Mouse (Mus musculus): ENCODE measurements at regions not wholly inside any gene's neighbourhood (a gene's known extent, or its start where the extent isn't known, plus 50 kb on each side); places are given as distances from the start of the nearest gene placed in this dataset.
"Not testable (repeated sequence)": the region's sequence is repeated elsewhere in the genome, so short reads cannot be mapped to it uniquely, and the experiment has no call there.

DNA sequence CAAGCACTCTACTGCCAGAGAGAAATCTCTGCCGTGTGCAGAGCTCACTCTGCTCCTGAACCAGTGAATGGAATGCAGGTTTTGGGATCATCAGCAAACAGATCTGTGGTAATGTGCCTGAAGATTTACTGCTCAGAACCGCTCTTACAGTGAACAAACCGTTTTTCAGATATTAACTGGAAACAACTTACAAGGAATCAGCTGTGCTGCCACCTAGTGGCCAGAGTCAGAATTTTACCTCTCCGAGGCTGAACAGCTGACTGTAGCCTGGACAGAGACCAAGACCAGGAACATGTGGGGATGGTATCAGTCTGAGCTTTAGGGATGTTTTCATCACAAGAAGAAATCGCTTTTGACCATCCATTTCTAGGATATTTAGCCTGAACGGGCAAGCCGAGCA is 65.3 kb downstream of the Gm15023 start:
- not testable (repeated sequence) for DNase-seq (ENCODE audit: low spot score in 2 of 2)

DNA sequence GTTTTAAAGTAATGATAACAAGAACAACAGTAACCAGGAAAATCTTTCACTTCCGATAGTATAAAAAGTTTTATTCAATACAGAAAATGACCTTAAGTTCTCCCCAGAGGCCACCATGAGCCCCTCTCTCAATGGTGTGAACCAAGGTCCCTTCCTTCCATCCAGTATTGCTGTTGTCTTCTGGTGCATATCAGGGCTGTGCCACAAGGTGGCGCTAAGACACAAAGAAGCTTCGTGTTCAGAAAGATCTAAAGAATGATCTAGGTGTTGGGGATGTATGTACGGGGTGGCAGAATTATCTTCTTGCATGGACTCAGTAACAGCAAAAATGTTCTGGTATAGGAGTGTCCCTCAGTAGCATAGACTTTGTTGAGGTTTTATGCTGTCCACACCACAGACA is 66.6 kb downstream of the Gm15023 start:
- DNase-seq (ENCODE audit: low spot score in 2 of 2): peak in 1 of 2 experiments; percentile 1

DNA sequence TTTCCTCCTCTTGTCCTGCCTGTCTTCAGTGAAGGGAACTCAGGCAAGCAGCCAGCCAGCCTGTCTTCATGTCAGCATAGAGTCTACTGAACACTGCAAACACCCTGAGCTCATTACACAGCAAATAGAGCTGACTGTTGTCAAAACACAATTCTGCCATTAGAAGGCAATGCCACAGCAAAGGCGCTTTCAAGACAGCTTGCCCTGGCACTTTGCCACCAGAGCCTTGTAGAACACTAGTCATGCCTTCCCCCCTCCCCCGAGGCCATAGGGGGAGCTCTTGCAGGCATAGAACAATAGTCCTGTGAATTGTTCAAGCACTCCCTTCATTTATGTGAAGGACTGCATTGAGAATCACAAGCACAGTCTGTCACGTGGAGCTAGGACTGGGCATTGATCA is 75.8 kb downstream of the Gm15023 start:
- DNase-seq (ENCODE audit: low spot score in 2 of 2): no peak

DNA sequence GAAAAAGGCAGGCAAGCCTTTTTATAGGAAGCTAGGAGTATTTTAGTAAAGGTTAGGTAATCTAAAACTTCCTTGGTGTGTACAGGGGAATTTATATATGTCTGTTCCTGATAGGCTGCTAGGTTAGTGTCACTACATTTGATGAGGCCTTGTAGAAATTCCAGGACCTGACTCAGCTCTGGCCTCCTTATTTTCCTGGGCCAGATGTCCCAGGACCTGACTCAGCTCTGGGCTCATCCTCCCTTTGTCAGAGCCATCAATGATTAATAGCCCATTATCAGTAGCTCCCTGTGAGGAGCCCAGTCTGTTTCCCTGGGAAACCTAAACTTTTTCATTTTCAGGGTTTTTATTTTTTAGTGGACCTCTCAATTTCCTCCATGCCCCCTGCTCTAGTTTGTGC is 79.3 kb downstream of the Gm15023 start:
- no peak for DNase-seq (ENCODE audit: low spot score in 2 of 2)

DNA sequence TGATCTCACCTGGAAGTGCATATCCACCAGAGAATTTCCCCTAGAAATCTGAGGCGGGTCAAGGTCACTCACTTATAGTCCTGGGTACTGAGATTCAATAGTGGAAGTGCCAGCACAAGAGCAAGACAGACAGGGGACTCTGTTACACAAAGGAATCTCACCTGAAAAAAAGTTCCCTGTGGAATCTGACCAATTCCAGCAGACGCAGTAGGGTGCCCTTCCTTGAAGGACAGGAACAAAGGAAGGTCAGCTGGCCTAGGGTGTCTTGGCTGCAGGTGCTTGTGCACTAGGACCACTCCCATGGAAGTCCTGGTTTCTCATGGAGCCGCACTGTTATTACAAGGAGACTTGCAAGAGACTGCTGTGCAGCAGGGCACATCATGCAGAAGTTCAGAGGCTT is 81.2 kb downstream of the Gm15023 start:
- DNase-seq (ENCODE audit: low spot score in 2 of 2): no peak

DNA sequence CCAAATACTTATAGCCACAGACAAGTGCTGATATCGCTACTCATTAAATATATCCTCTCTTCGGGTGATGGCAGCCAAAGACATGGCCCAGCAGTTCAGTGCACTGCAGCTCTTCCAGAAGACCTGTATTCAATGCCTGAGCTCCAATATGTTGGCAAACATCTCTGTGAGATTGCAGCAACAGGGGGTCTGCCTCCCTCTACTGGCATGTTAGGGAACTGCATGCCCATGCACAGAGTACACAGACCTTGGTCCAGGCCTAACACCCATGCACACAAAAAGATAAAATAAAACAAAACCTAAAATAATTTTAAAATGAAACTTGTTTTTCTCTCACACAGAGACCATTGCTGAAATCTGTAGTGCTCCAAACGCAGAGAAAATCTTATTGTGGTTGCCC is 82.1 kb upstream of the Zmat1 start:
- DNase-seq (ENCODE audit: low spot score in 2 of 2): not testable (repeated sequence)

DNA sequence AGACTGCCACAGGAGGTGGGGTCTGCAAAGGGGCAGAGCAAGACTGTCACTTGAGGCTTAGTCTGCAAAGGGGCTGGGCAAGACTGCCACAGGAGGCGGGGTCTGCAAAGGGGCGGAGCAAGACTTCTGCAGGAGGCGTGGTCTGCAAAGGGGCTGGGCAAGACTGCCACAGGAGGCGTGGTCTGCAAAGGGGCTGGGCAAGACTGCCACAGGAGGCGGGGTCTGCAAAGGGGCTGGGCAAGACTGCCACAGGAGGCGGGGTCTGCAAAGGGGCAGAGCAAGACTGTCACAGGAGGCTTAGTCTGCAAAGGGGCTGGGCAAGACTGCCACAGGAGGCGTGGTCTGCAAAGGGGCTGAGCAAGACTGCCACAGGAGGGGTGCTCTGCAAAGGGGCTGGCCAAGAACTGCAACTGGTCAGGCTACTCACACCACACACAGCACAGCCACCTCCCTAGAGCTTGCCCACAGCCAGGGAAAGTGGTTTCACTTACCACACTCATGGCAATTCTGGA is 78.1 kb upstream of the Zmat1 start:
- DNase-seq (ENCODE audit: low spot score in 2 of 2): peak in 1 of 2 experiments; percentile 21

DNA sequence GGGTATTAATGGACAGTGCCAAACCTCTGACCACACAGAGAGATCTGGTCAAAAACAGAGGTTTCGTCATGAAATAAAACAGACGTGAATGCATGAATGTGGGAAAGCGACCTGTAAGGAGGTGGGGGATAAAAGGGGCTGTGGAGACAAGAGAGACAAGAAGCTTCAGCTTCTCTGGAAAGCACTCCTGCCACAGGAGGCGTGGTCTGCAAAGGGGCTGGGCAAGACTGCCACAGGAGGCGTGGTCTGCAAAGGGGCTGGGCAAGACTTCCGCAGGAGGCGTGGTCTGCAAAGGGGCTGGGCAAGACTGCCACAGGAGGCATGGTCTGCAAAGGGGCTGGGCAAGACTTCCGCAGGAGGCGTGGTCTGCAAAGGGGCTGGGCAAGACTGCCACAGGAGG is 77.6 kb upstream of the Zmat1 start:
- not testable (repeated sequence) for DNase-seq (ENCODE audit: low spot score in 2 of 2)

DNA sequence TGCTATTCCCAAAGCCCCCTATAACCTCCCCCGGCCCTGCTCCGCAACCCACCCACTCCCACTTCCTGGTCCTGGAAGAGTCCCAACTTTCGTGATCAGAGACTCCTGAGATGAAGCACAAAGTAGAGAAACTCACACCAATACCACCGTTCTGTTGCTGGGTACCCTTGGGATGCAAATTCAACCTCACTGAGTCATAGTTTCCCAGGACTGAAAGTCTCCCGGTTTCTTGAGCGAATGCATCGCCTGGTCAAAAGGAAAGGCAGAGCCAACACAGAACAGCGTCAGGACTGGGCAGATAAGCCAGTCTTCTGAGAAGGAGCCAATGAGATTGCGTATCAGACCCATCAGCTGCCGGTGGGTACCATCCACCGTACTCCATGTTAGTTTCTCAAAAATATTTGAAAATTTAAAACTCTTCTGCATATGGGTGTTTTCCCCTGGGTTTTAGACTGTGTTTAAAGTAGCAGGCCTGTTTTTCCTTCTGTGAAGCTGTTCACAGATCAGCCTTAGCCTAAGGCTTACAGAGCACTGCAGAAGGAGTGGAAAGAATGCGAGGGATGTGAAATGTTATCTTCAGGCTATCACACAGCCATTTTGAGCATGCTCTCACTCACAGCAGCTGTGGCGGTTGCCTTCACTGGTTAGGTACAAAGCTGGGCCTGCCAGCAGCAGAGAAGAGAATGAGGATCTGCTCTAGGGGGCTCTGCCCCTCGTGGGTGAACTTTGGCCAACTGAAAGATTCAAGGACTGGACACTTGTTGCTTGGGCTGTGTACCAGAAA is 77.0 kb upstream of the Zmat1 start:
- not testable (repeated sequence) for DNase-seq (ENCODE audit: low spot score in 2 of 2)

DNA sequence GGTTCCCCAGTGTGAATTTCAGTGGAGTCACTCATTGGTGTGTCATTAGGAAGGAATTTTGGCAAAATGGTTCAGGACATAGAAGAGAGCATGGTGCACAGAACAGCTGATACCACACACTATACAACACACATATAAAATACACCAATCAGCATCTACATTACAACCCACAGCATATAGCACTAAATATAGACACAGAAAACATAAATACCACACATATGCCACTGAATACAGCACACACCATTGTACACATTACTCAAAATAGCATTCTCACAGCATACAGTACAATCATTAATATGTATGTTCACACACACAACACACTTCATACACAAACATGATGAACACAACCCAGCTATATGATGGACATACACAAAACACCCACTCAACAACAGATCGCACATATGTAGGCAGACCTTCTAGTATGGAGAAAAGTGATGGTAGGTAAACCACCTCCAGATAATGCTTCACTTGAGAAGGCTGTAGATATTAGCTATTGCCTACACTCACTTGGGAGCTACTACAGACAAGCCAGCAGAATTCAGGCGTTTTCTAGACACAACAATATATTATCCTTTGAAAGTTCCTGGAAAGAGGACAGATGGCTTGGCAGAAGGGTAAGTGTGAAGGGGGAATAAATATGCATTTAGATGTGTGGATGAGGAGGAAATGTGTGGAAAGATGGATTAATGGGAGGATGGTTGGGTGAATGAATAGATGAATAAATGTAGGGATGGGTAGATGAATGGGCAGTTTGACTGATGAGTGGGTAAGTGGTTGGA is 71.6 kb upstream of the Zmat1 start:
- no peak for DNase-seq (ENCODE audit: low spot score in 2 of 2)

DNA sequence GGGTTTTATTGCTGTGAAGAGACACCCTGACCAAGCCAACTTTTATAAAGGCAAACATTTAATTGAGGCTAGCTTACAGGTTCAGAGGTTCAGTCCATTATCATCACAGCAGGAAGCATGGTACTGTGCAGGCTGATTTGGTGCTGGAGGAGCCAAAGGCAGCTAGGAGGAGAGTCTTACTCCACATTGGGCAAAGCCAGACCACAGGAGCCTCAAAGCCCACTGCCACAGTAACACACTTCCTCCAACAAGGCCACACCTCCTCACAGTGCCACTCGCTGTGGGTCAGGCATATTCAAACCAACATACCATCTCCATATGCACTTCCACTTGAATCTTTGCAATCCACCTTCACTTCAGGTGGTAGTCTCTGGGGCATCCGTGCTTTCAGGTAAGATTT is 70.4 kb upstream of the Zmat1 start:
- DNase-seq (ENCODE audit: low spot score in 2 of 2): no peak

DNA sequence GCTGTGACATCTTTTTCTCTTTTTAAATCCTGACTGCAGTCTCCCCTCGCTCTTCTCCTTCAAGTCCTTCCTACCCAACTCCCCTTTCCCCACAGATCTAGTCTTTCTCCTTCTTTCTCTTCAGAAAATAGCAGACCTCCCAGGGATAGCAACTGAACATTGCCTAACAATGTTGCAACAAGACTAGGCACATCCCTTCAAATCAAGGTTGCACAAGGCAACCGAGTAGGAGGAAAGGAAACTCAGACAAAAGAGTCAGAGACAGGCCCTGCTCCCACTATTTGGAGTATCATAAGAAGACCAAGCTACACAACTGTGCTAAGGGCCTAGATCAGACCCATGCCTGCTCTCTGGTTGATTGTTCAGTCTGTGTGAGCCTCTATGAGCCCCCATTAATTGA is 66.9 kb upstream of the Zmat1 start:
- no peak for DNase-seq (ENCODE audit: low spot score in 2 of 2)

DNA sequence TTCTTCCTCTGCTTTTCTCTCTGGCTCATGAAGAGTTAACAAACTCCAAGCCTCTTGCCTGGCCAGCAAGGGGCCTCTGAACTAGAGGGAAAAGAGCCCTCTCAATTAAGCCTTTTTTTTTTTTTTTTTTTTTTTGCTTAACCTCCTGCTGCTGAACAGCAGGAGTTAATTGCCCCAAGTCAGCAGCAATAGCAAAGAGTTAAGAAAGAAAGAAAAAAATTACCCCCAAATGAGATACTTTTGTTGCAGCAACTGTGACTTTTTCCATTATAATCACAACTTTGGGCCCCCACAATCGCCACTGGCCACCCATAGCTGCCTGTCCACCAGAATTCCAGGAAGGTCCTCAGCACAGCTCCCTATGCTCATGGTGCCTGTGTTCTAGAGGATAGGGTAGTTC is 60.4 kb upstream of the Zmat1 start:
- DNase-seq (ENCODE audit: low spot score in 2 of 2): no peak

DNA sequence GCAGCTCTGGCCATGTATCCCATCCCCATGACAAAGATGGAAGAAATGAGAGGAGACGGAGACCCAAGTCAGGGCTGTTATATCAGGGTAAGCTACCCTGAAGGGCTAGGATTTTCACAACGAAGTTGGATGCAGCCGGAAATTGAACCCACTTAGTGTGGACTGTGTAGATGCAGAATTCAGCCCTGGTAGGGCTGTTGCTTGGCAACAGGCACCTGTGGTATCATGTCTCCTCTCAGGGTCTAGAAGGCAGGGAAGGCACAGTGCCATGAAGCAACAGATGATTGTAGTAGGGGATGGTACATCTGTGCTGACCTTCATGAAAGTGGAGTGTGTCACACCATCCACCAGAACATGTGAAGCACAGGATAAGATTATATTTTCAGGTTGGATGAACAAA is 51.2 kb upstream of the Zmat1 start:
- no peak for DNase-seq (ENCODE audit: low spot score in 2 of 2)

DNA sequence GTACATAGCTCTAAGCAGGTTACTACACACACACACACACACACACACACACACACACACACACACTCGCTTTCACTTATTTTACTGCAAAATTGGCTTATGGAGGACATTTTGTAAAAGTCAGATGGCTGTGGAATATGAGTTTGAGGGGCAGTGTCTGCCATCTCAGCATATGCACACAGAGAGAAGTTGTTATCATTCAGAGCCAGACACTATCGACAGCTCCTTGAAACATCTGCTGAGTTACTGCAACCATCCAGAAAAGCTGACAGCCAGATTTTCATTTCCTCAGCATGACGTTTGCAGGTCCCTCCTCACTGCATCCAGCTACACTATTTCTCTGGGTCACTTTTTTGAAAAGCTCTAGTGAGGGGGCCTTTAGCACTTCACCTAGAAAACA is 49.9 kb upstream of the Zmat1 start:
- no peak for DNase-seq (ENCODE audit: low spot score in 2 of 2)
